Mouse (Mus musculus) lung, embryonic 14.5 days (tissue): ENCODE measurements around the gene Rsph1. TPM values are rescaled to one million over a fixed set of nuclear protein-coding genes. Genes with fewer than 3 reads are reported as not detected.

ENCODE experiments used
- ATAC-seq: fragments of 200-750 bp; cut with Nextera tagmentation; 2 replicates; pipeline ENCODE4 v1.8.0; 2017; ENCODE audit warnings: mild to moderate bottlenecking, moderate TSS enrichment, moderate library complexity; ENCODE audit not compliant: insufficient read depth
- DNase-seq: peaks from one replicate; pipeline ENCODE4 v3.0.0-alpha.2; 2015
- H3K27ac ChIP-seq: fragments of 300-500 bp; sonication (generic); 2 replicates; pipeline ENCODE4 v1.5.1; 2014; ENCODE audit warnings: low read depth, mild to moderate bottlenecking, moderate library complexity
- H3K27me3 ChIP-seq: fragments of 300-500 bp; sonication (generic); 2 replicates; pipeline ENCODE4 v1.6.1; 2014; ENCODE audit warnings: low read length, control low read depth; ENCODE audit not compliant: insufficient read depth
- H3K36me3 ChIP-seq: fragments of 300-500 bp; sonication (generic); 2 replicates; pipeline ENCODE4 v1.6.1; 2014; ENCODE audit warnings: control low read depth; ENCODE audit not compliant: insufficient read depth
- H3K4me1 ChIP-seq: fragments of 300-500 bp; sonication (generic); 2 replicates; pipeline ENCODE4 v1.6.1; 2014; ENCODE audit warnings: antibody characterized with exemption, control low read depth; ENCODE audit not compliant: insufficient read depth
- H3K4me2 ChIP-seq: fragments of 300-500 bp; sonication (generic); 2 replicates; pipeline ENCODE4 v1.6.1; 2014; ENCODE audit warnings: mild to moderate bottlenecking
- H3K4me3 ChIP-seq: fragments of 300-500 bp; sonication (generic); 2 replicates; pipeline ENCODE4 v1.5.1; 2014; ENCODE audit warnings: low read depth, low read length
- H3K9ac ChIP-seq: fragments of 300-500 bp; sonication (generic); 2 replicates; pipeline ENCODE4 v1.6.1; 2014
- H3K9me3 ChIP-seq: fragments of 300-500 bp; sonication (generic); 2 replicates; pipeline ENCODE4 v1.6.1; 2016; ENCODE audit warnings: low read depth, low read length, control low read depth
- CTCF ChIP-seq: IDR thresholded peaks from 2 replicates; pipeline ENCODE4 v1.5.1; 2016; ENCODE audit warnings: antibody characterized with exemption, low read depth
- WGBS: fragments of 180-500 bp; shearing (Covaris S2); extraction: QIAGEN DNeasy Blood & Tissue Kit; methylation state at CpG from one replicate; pipeline ENCODE4 v1.1.7; 2014; 5-methylcytosine and 5-hydroxymethylcytosine counted together
- polyA plus RNA-seq: library from polyadenylated mRNA; unstranded; fragments of >200 nt; fragmentation: Nextera tagmentation; extraction: Ambion mirVana; gene quantifications from 2 replicates; pipeline ENCODE4 v1.2.1, GENCODE M21; 2014

Gene Rsph1
- polyA plus RNA-seq, 1 experiment from 2014 or later = 0.86 TPM

- no peak overlapping the region for H3K4me3 ChIP-seq
- no peaks in the 10 kb centered on the region for H3K27me3 ChIP-seq
- no peak for TF ChIP-seq CTCF
- no peaks in the 10 kb centered on the region for H3K36me3 ChIP-seq
- H3K9ac ChIP-seq = no peak overlapping the region
- no peak for ATAC-seq
- H3K9me3 ChIP-seq = no peaks in the 10 kb centered on the region
- H3K4me1 ChIP-seq = no peaks in the 10 kb centered on the region
- no peak overlapping the region for H3K27ac ChIP-seq
- WGBS = 72% methylated on average over 12 of the region's 12 CpGs
- no peak overlapping the region for H3K4me2 ChIP-seq
- DNase-seq = no peak
Measured at GRCm38 (mm10) chr17:31321425-31321824, 44.2 kb upstream of the Rsph1 start.

DNA sequence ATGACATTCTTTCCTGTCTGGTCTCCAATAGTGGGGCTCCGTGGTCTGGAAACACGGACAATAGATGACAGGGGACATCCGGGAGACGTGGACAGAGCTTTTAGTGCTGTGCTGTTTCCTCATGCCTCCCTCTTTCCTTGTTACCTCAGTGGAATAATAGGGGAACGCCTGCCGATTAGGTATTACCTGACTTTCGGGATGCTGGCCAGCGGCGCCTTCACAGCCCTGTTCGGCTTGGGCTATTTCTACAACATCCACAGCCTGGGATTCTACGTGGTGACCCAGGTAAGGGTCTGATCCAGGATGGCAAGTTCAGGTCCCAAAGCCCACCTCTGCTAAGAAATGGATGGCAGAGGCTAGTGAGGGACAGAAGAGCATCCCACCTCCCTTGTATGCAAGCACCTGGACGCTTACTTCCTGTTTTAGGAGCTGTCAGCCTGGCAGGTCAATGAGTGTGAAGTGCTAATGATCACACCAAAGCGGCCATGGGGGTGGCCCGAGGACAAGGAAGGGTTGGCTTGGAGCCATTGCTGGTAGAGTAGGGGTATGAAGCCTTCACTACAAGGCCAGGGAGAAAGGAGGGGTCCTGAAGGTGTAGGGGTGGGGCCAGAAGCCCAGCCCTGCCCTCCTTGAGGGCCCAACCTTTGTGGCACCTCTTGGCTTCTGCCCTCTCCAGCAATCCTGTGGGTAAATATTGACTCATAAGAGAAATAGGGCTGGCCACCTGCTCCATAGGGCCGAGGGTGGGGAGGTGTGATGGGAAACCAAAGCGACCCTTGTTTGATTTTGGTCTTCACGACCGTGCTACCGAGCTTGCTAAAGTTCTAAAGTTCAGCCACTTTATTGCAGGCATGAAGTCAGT is 42.0 kb upstream of the Rsph1 start:
- 75% methylated on average over 19 of the region's 19 CpGs for WGBS
- H3K9ac ChIP-seq = no peak overlapping the region
- ATAC-seq = no peak
- no peak for TF ChIP-seq CTCF
- no peaks in the 10 kb centered on the region for H3K9me3 ChIP-seq
- no peaks in the 10 kb centered on the region for H3K36me3 ChIP-seq
- no peak overlapping the region for H3K4me2 ChIP-seq
- no peak overlapping the region for H3K27ac ChIP-seq
- no peaks in the 10 kb centered on the region for H3K4me1 ChIP-seq
- H3K4me3 ChIP-seq = no peak overlapping the region
- H3K27me3 ChIP-seq = no peaks in the 10 kb centered on the region
- no peak for DNase-seq

GRCm38 (mm10) chr17:31317521-31318272 is 40.5 kb upstream of the Rsph1 start:
- no peaks in the 10 kb centered on the region for H3K4me1 ChIP-seq
- no peaks in the 10 kb centered on the region for H3K36me3 ChIP-seq
- no peak overlapping the region for H3K27ac ChIP-seq
- H3K9ac ChIP-seq = no peak overlapping the region
- TF ChIP-seq CTCF = peak; percentile 51
- H3K4me3 ChIP-seq = no peak overlapping the region
- WGBS = 42% methylated on average over 22 of the region's 22 CpGs
- no peak overlapping the region for H3K4me2 ChIP-seq
- H3K27me3 ChIP-seq = no peaks in the 10 kb centered on the region
- DNase-seq = no peak
- no peak for ATAC-seq
- no peaks in the 10 kb centered on the region for H3K9me3 ChIP-seq

- Histone ChIP-seq H3K9me3 (no peaks in the 10 kb centered on the region), H3K4me2 (no peak overlapping the region), H3K27me3 (no peaks in the 10 kb centered on the region), H3K27ac (no peak overlapping the region), H3K36me3 (no peaks in the 10 kb centered on the region), H3K4me1 (no peaks in the 10 kb centered on the region), H3K4me3 (no peak overlapping the region), H3K9ac (no peak overlapping the region)
- 82% methylated on average over 3 of the region's 3 CpGs for WGBS
- DNase-seq (no peak), ATAC-seq (no peak)
- TF ChIP-seq CTCF = no peak
Measured at GRCm38 (mm10) chr17:31316998-31317397, 39.8 kb upstream of the Rsph1 start.

DNA sequence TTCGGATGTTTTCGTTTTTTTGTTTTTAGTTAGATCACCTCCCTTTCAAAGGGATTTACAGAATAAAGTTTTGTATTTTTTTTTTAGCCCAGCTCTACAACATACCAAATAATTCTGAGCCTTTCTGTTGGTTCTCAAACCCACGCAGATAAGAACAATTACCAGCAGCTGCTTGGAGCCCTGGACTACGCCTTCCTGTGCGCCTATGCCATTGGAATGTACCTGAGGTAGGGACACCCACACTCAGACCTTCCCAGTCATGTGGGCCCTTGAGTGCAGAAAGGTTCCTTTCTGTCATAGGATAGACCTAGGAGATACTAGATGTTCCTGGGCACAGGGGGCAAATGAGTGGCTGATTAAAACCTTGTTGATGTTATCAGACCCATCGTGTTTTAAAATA is 38.8 kb upstream of the Rsph1 start:
- TF ChIP-seq CTCF = no peak
- H3K36me3 ChIP-seq = no peaks in the 10 kb centered on the region
- no peak overlapping the region for H3K27ac ChIP-seq
- no peaks in the 10 kb centered on the region for H3K4me1 ChIP-seq
- no peak overlapping the region for H3K9ac ChIP-seq
- H3K27me3 ChIP-seq = no peaks in the 10 kb centered on the region
- H3K9me3 ChIP-seq = no peaks in the 10 kb centered on the region
- DNase-seq = no peak
- 52% methylated on average over 6 of the region's 6 CpGs for WGBS
- H3K4me3 ChIP-seq = no peak overlapping the region
- H3K4me2 ChIP-seq = no peak overlapping the region
- ATAC-seq = no peak

DNA sequence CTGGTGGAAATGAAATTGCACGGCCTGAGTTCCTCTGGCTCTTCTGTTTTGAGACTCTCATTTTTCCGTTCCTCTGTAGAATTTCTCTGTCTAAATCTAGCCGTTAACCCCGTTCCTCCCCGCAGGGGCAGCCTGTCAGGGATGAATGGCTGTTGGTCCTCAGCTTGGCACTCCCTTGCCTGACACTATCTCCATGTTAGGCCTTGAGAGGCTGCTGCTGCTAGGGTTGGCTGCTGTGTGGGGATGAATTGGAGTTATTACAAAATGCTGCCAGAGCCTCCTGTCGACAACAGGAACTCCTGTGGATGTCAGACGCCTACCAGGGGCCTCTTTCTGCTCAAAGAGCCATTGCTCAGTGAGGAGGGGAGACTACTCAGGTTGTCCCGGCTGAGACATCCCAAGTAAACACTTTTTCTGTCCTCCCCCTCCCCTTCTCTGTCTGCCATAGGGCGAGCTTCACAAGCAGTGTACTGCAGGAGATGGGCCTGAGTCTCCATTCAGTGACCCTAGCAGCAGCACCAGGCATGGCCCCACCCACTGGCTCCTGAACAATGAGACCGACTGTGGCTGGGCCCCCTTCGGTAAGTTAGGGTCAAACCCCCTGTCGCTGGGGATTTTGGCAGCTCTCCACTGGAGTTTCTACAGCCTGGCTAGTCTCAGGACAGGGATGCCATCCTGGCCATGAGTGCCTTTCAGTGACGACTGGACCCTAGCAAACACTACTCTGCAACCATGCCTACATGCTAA is 38.0 kb upstream of the Rsph1 start:
- no peak for TF ChIP-seq CTCF
- DNase-seq (no peak), ATAC-seq (no peak)
- Histone ChIP-seq H3K27me3 (no peaks in the 10 kb centered on the region), H3K4me2 (no peak overlapping the region), H3K4me3 (no peak overlapping the region), H3K9ac (no peak overlapping the region), H3K9me3 (no peaks in the 10 kb centered on the region), H3K27ac (no peak overlapping the region; the same call in 1 of the 2 replicates), H3K36me3 (no peaks in the 10 kb centered on the region), H3K4me1 (no peaks in the 10 kb centered on the region)
- WGBS = 26% methylated on average over 13 of the region's 13 CpGs

DNA sequence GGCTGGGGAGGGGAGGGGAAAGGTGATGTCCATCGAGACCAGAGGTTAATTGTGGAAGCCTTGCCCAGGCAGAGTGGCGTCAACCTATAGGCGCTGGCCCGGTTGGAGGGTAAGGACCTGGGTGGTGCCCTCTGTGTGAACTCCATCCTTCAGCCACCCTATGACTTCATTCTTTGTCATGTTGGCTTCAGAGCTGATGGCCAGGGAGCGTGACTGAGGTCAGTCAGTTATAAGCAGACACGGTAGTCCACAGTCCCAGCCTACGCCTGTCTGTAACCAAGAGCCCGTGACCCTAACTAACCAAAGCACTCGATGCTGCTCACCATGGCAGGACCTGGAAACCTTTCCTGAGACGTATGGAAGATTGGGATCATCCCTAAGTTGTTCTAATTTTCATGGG is 35.5 kb upstream of the Rsph1 start:
- DNase-seq (no peak), ATAC-seq (no peak)
- WGBS = 75% methylated on average over 10 of the region's 10 CpGs
- no peak for TF ChIP-seq CTCF
- no peaks in the 10 kb centered on the region for H3K27me3 ChIP-seq
- no peak overlapping the region for H3K27ac ChIP-seq
- H3K9ac ChIP-seq = no peak overlapping the region
- no peaks in the 10 kb centered on the region for H3K36me3 ChIP-seq
- no peak overlapping the region for H3K4me3 ChIP-seq
- no peak overlapping the region for H3K4me2 ChIP-seq
- no peaks in the 10 kb centered on the region for H3K9me3 ChIP-seq
- H3K4me1 ChIP-seq = no peaks in the 10 kb centered on the region
